Mouse (Mus musculus): ENCODE data around the gene Klhl23.

- no peak for TF ChIP-seq GATA1 (IDR thresholded peaks at IDR 0.05; ENCODE audit: low read length)
- TF ChIP-seq TAL1 (IDR thresholded peaks at IDR 0.05; ENCODE audit: low read length) = no peak
Observed at GRCm38 (mm10) chr2:69856392-69856791, 34.6 kb downstream of the Klhl23 start.

Measured in erythroblast, embryonic 14.5 days (primary cell).